Mouse (Mus musculus) CD8-positive naive resting alpha-beta T cell, adult 2 months (primary cell): Measurements from ENCODE around the gene Pex12.
A peak's percentile ranks its signal among the peaks of the same experiment; 100 is the strongest.
"Not testable (repeated sequence)": the region's sequence is repeated elsewhere in the genome, so short reads cannot be mapped to it uniquely, and the experiment has no call there.

ENCODE experiments used
- DNase-seq, 2 experiments: peaks; one replicate each; pipeline ENCODE4 v3.0.0; 2022; ENCODE audit warnings: low read depth in 2 of 2, low spot score in 2 of 2

Pex12 gene

DNA sequence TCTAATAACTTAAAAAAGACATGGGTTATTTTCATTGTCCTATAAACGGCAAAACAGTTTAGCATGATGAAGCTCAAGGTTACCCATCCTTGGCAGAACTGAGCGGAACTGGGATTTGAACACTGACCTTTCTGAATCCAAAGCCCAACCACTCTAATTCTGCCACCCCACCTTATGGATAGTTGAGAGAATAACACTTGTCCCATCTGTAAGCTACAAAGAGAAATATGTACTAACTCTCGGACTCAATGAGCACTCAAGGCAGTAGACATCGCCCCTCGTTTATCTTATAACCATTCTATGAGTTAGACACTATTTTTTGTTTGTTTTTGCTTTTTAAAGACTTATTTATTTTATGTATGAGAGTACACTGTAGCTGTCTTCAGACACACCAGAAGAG, 13.3 kb downstream of the Pex12 start:
- DNase-seq = no peak

GRCm38 (mm10) chr11:83286566-83286965, 15.8 kb downstream of the Pex12 start, which contains the start of gene Slfn14:
Gene Slfn14 (minus strand): TSS chr11:83286726.
- no peak for DNase-seq

- DNase-seq = no peak
Measured at GRCm38 (mm10) chr11:83285627-83286026, 16.8 kb downstream of the Pex12 start.

DNA sequence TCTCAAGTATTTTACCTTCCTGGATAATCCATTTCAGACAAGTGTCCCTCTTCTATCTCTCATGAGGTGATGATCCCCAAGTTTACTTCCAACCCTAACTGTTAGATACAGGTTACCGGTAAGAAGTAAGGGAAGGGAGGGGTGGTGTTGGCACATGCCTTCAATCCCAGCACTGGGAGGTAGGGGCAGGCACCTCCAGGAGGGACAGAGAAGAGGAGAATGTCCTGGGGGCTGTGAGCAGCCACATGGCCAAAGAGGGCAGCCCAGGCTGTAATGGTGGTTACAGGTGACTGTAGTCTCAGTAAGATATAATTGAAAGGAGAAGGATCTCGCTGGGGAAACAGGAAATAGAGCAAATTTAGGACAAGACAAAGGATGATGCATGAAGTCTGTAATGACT, 20.3 kb downstream of the Pex12 start:
- DNase-seq = no peak

DNA sequence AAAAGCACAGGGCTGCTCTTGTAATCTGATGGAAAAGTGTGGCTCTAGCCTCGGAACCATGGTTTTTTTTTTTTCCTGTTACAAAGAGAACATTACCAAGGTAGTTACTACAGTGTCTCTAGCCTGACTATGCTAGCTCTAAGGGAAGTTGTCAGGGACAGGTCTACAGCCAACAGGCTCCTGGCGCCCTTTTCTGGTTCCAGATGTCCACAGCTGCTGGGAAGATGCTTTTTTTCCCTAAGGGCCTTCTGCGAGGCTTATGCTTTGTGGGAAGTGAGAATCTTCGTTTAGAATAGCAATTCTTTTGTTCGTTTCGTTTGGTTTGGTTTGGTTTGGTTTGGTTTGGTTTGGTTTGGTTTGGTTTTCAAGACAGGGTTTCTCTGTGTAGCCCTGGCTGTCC, 22.7 kb downstream of the Pex12 start:
- DNase-seq = no peak

DNA sequence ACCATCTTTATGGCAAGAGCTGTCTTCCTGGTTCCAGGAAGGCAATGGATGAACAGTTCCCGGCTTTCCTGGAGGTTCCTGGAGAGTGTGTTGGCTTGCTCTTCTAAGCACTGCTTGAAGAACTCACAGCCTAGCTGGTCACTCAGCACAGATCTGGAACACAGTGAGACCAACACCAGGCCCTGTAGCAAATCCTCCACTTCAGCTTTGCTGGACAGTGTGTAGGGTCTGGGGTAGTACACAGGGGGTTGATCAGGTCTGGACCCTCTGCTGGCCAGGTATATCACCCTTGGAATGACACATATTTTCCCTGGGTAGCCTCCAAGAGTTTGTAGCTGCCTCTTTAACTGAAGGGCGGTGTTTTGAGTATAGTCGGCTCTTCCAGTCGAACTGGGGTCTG, 23.4 kb downstream of the Pex12 start:
- DNase-seq = no peak

GRCm38 (mm10) chr11:83276251-83276650, 26.1 kb downstream of the Pex12 start:
- DNase-seq = no peak

DNA sequence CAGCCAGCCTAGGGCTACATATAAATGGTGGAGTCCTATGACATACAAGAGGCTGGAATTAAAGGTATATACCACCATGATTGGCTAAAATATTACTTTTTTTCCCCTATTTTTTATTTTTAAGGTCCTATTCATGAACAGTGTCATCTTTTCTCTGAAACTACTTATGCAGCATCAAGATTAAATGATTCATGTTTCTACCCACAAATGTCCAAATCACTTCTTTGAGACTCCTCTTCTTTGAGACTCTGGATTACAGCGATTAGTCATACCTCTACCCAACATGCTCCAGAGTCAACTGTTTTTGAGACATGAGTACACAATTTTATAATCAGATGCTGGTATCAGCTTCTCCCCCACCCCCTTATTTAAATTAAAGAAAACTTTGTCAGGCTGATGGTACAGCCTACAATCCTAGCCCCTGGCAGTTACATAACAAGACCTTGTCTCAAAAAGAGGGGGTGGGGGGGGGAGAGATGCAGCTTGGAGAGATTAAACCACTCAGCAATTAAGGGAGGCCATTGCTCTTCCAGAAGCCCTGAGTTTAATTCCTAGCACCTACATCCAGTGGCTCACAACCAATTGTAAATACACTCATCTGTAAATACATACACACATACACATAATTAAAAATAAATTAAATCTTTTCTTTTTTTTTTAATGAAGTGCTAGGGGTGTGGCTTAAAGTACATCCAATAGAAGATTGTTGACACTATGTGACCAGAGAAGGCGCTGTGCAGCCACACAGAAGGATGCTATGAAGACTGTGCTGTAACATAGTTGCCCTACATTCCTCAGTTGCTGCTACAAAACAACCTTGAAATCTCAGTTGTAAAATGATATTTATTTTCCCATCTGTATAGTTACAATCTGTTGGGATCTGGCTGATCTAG, 30.2 kb downstream of the Pex12 start:
- peak; percentile 20 to 37 for DNase-seq

- peak; percentile 79 to 80 for DNase-seq
Measured at GRCm38 (mm10) chr11:83271151-83271950, 31.0 kb downstream of the Pex12 start.

DNA sequence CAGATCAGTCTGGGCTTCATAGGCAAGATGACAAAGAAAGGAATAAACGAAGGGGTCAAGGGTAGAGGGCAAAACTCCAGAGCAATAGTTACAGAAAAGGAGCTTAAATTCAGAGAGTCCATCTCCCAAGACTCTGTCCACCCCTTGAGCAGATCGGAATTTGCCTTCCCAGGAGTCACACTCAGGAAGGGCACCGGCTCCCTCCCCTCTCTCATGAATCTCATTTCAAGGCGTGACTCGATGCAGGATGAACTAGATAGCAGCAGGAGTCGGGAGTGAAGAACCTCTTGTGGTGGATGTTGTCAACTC, 31.6 kb downstream of the Pex12 start:
- DNase-seq = no peak

GRCm38 (mm10) chr11:83263146-83263545, 39.2 kb downstream of the Pex12 start:
- peak in 1 of 2 experiments; percentile 9 for DNase-seq

- no peak for DNase-seq
Measured at GRCm38 (mm10) chr11:83262673-83263072, 39.7 kb downstream of the Pex12 start.

DNA sequence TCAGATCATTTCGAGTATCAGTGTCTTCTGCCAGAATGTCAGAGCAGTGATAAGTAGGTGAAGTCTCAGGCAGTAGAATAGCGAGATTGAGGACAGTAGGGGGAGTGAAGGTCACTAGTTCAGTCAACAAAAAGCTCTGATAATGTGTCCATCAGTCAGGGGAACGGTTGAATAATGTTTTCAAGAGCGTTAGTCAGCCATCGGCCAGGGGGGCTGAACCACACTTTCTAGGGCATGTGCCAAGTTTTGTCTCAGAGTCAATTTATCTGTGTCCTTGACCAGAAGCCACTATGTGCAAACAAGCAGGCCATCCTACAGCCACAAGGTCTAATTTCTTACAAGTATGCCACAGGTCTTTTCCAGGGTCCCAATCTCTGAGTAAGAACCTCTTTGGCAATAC, 45.2 kb downstream of the Pex12 start:
- DNase-seq = not testable (repeated sequence)
